Mouse (Mus musculus) retina, adult 2 months (tissue): ENCODE measurements around the gene Gbp3.
"Not testable (repeated sequence)": the region's sequence is repeated elsewhere in the genome, so short reads cannot be mapped to it uniquely, and the experiment has no call there.

ENCODE experiments used
- DNase-seq: peaks from one replicate; pipeline ENCODE4 v3.0.0-alpha.2; 2012; ENCODE audit warnings: low read depth, low spot score

The Gbp3 gene

GRCm38 (mm10) chr3:142559632-142560228 lies at the start of gene Gbp3:
Gene Gbp3 (plus strand): TSS chr3:142560026.
- no peak for DNase-seq

GRCm38 (mm10) chr3:142528116-142528515 lies 31.7 kb upstream of the Gbp3 start:
- DNase-seq = no peak

GRCm38 (mm10) chr3:142529597-142529996 lies 30.2 kb upstream of the Gbp3 start:
- no peak for DNase-seq

GRCm38 (mm10) chr3:142530087-142530953 lies 29.5 kb upstream of the Gbp3 start, which contains the start of gene Gbp7:
Gene Gbp7 (plus strand): TSS chr3:142530342.
- no peak for DNase-seq

- DNase-seq = no peak
Observed at GRCm38 (mm10) chr3:142531595-142531994, 28.2 kb upstream of the Gbp3 start.

GRCm38 (mm10) chr3:142533185-142533584 lies 26.6 kb upstream of the Gbp3 start:
- DNase-seq = no peak

- DNase-seq = no peak
Observed at GRCm38 (mm10) chr3:142535667-142536066, 24.2 kb upstream of the Gbp3 start.

- no peak for DNase-seq
Observed at GRCm38 (mm10) chr3:142541391-142541790, 18.4 kb upstream of the Gbp3 start.

GRCm38 (mm10) chr3:142542776-142543175 lies 17.1 kb upstream of the Gbp3 start:
- DNase-seq = not testable (repeated sequence)

GRCm38 (mm10) chr3:142546690-142547089 lies 13.1 kb upstream of the Gbp3 start:
- no peak for DNase-seq

- no peak for DNase-seq
Observed at GRCm38 (mm10) chr3:142550052-142550676, 9.7 kb upstream of the Gbp3 start.

- DNase-seq = no peak
Observed at GRCm38 (mm10) chr3:142554601-142555000, 5.2 kb upstream of the Gbp3 start.

GRCm38 (mm10) chr3:142555623-142556022 lies 4.2 kb upstream of the Gbp3 start:
- no peak for DNase-seq

- no peak for DNase-seq
Observed at GRCm38 (mm10) chr3:142560296-142560948, 596 bp downstream of the Gbp3 start.

- DNase-seq = no peak
Observed at GRCm38 (mm10) chr3:142561045-142561646, 1.3 kb downstream of the Gbp3 start.

GRCm38 (mm10) chr3:142561666-142562065 lies 1.8 kb downstream of the Gbp3 start:
- DNase-seq = no peak

GRCm38 (mm10) chr3:142567490-142567889 lies 7.7 kb downstream of the Gbp3 start:
- not testable (repeated sequence) for DNase-seq

- DNase-seq = no peak
Observed at GRCm38 (mm10) chr3:142570738-142571137, 10.9 kb downstream of the Gbp3 start.

- DNase-seq = no peak
Observed at GRCm38 (mm10) chr3:142577108-142577507, 17.3 kb downstream of the Gbp3 start.

- no peak for DNase-seq
Observed at GRCm38 (mm10) chr3:142578342-142578741, 18.5 kb downstream of the Gbp3 start.

GRCm38 (mm10) chr3:142583067-142583466 lies 23.2 kb downstream of the Gbp3 start:
- no peak for DNase-seq

- DNase-seq = no peak
Observed at GRCm38 (mm10) chr3:142587386-142587785, 27.6 kb downstream of the Gbp3 start.
